Mouse (Mus musculus) urinary bladder, postnatal 4 days (tissue): ENCODE results near the gene Smarca5.

ENCODE experiments used
- DNase-seq, 2 experiments: peaks; one replicate each; pipeline ENCODE4 v3.0.0; 2021 to 2022; ENCODE audit warnings: low spot score in 2 of 2

Gene Smarca5

GRCm38 (mm10) chr8:80669277-80669901 is 69.9 kb downstream of the Smarca5 start:
- DNase-seq, result no peak

GRCm38 (mm10) chr8:80663476-80663875 is 75.8 kb downstream of the Smarca5 start:
- DNase-seq, result no peak

DNA sequence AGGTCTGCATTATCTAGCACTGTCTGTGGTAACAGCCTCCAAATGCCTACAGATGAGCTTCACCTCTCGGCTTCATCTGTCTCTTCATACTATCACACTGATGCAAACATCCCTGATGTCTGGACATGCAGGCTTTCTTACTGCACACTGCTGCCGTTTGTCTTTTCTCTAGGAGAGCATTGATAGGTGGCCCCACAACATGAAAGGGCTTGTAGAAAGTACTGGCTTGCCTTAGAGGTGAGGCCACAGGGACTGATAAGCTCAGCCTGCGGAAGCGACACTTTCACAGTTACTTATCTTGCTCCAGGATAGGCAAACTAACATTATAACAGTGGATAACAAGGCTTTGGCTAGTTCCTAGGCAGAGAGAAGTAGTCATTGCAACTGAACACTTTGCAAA is 78.2 kb downstream of the Smarca5 start:
- DNase-seq, result no peak

GRCm38 (mm10) chr8:80657639-80658038 is 81.7 kb downstream of the Smarca5 start:
- DNase-seq, result no peak
